Mouse (Mus musculus): ENCODE results near the gene Aldh1l1. TPM values are rescaled to one million over a fixed set of nuclear protein-coding genes. Genes with fewer than 3 reads are reported as not detected.
"Not testable (repeated sequence)": the region's sequence is repeated elsewhere in the genome, so short reads cannot be mapped to it uniquely, and the experiment has no call there.

The Aldh1l1 gene
- total RNA-seq, 2 experiments from 2014 or later: 40.1 to 43.6 TPM

- DNase-seq (ENCODE audit: low spot score in 2 of 2): no peak
Measured at GRCm38 (mm10) chr6:90618821-90619636, 132.8 kb downstream of the Aldh1l1 start.

- DNase-seq (ENCODE audit: low spot score in 2 of 2): no peak
Measured at GRCm38 (mm10) chr6:90619936-90620335, 133.7 kb downstream of the Aldh1l1 start.

GRCm38 (mm10) chr6:90620791-90621583 lies 134.8 kb downstream of the Aldh1l1 start:
- DNase-seq (ENCODE audit: low spot score in 2 of 2): no peak

GRCm38 (mm10) chr6:90621584-90621890 lies 135.3 kb downstream of the Aldh1l1 start:
- no peak for DNase-seq (ENCODE audit: low spot score in 2 of 2)

GRCm38 (mm10) chr6:90622758-90623455 lies 136.7 kb downstream of the Aldh1l1 start:
- no peak for DNase-seq (ENCODE audit: low spot score in 2 of 2)

GRCm38 (mm10) chr6:90623456-90623836 lies 137.2 kb downstream of the Aldh1l1 start:
- no peak for DNase-seq (ENCODE audit: low spot score in 2 of 2)

- no peak for DNase-seq (ENCODE audit: low spot score in 2 of 2)
Measured at GRCm38 (mm10) chr6:90624184-90624583, 138.0 kb downstream of the Aldh1l1 start.

- DNase-seq (ENCODE audit: low spot score in 2 of 2): no peak
Measured at GRCm38 (mm10) chr6:90624733-90625132, 138.5 kb downstream of the Aldh1l1 start.

GRCm38 (mm10) chr6:90625207-90625994 lies 139.2 kb downstream of the Aldh1l1 start:
- DNase-seq (ENCODE audit: low spot score in 2 of 2): no peak

GRCm38 (mm10) chr6:90627556-90627955 lies 141.3 kb downstream of the Aldh1l1 start:
- no peak for DNase-seq (ENCODE audit: low spot score in 2 of 2)

GRCm38 (mm10) chr6:90629506-90629905 lies 143.3 kb downstream of the Aldh1l1 start:
- no peak for DNase-seq (ENCODE audit: low spot score in 2 of 2)

GRCm38 (mm10) chr6:90630427-90630826 lies 144.2 kb downstream of the Aldh1l1 start:
- DNase-seq (ENCODE audit: low spot score in 2 of 2): no peak

GRCm38 (mm10) chr6:90632526-90632925 lies 146.3 kb downstream of the Aldh1l1 start:
- DNase-seq (ENCODE audit: low spot score in 2 of 2): not testable (repeated sequence)

GRCm38 (mm10) chr6:90635081-90635480 lies 148.9 kb downstream of the Aldh1l1 start:
- DNase-seq (ENCODE audit: low spot score in 2 of 2): no peak

GRCm38 (mm10) chr6:90635611-90636010 lies 149.4 kb downstream of the Aldh1l1 start:
- DNase-seq (ENCODE audit: low spot score in 2 of 2): no peak

GRCm38 (mm10) chr6:90643057-90643456 lies 156.8 kb downstream of the Aldh1l1 start:
- DNase-seq (ENCODE audit: low spot score in 2 of 2): no peak

GRCm38 (mm10) chr6:90644965-90645364 lies 158.7 kb downstream of the Aldh1l1 start:
- DNase-seq (ENCODE audit: low spot score in 2 of 2): no peak

- no peak for DNase-seq (ENCODE audit: low spot score in 2 of 2)
Measured at GRCm38 (mm10) chr6:90648391-90648790, 162.2 kb downstream of the Aldh1l1 start.

- DNase-seq (ENCODE audit: low spot score in 2 of 2): no peak
Measured at GRCm38 (mm10) chr6:90649279-90649678, 163.1 kb downstream of the Aldh1l1 start.

All from layer of hippocampus, adult 18-20 months (tissue).